Mouse (Mus musculus) liver, adult 2 months (tissue): ENCODE results near the gene Adamts8. TPM values are rescaled to one million over a fixed set of nuclear protein-coding genes. Genes with fewer than 3 reads are reported as not detected.
A peak's percentile ranks its signal among the peaks of the same experiment; 100 is the strongest.

Experiments used
- DNase-seq: peaks from one replicate; pipeline ENCODE4 v3.0.0-alpha.2; 2011; ENCODE audit warnings: low read depth, low spot score; ENCODE audit errors: extremely low read depth
- H3K27ac ChIP-seq: fragments of 200-500 bp; replicated peaks from 2 replicates; pipeline ENCODE4 v1.5.1; 2012; ENCODE audit warnings: low read depth, mild to moderate bottlenecking, control low read depth, inconsistent platforms, low read length; ENCODE audit not compliant: insufficient read depth
- H3K27me3 ChIP-seq: fragments of 200-500 bp; 2 replicates; pipeline ENCODE4 v1.6.1; 2012; ENCODE audit warnings: mild to moderate bottlenecking, moderate library complexity, low read length, inconsistent platforms; ENCODE audit not compliant: control insufficient read depth, insufficient read depth
- H3K36me3 ChIP-seq: fragments of 200-500 bp; 2 replicates; pipeline ENCODE4 v1.6.1; 2012; ENCODE audit warnings: low read length, inconsistent platforms; ENCODE audit not compliant: control insufficient read depth, insufficient read depth
- H3K4me1 ChIP-seq: fragments of 200-500 bp; 2 replicates; pipeline ENCODE4 v1.6.1; 2011; ENCODE audit warnings: low read length; ENCODE audit not compliant: control insufficient read depth, insufficient read depth
- H3K4me3 ChIP-seq: fragments of 200-500 bp; 2 replicates; pipeline ENCODE4 v1.5.1; 2011; ENCODE audit warnings: low read depth, mild to moderate bottlenecking, control low read depth, low read length, moderate library complexity; ENCODE audit not compliant: insufficient read depth
- H3K79me2 ChIP-seq: fragments of 200-500 bp; 2 replicates; pipeline ENCODE4 v1.6.1; 2012; ENCODE audit warnings: inconsistent platforms, mild to moderate bottlenecking, low read length, moderate library complexity; ENCODE audit not compliant: control insufficient read depth, insufficient read depth
- H3K9ac ChIP-seq: fragments of 200-500 bp; 2 replicates; pipeline ENCODE4 v1.6.1; 2012; ENCODE audit warnings: low read depth, mild to moderate bottlenecking, control low read depth, inconsistent platforms, low read length
- CTCF ChIP-seq: fragments of 200-500 bp; IDR thresholded peaks from 2 replicates; pipeline ENCODE4 v1.5.1; 2011; ENCODE audit warnings: low read depth, low read length, control low read depth
- POLR2A ChIP-seq: fragments of 200-500 bp; IDR thresholded peaks from 2 replicates; pipeline ENCODE4 v1.6.1; 2011; ENCODE audit warnings: low read length, control low read depth; ENCODE audit not compliant: insufficient read depth; ENCODE audit errors: extremely low read depth
- WGBS: fragments of 180-500 bp; shearing (Covaris S2); methylation state at CpG from one replicate; pipeline ENCODE4 v1.1.7; 2018; 5-methylcytosine and 5-hydroxymethylcytosine counted together
- polyA plus RNA-seq: library from polyadenylated mRNA; depleted of rRNA; stranded (reverse); fragments of >200 nt; gene quantifications from 2 replicates; pipeline ENCODE4 v1.2.3, GENCODE M21; 2012
- total RNA-seq: library from RNA; depleted of rRNA; stranded (reverse); fragments of >200 nt; gene quantifications from 2 replicates; pipeline ENCODE4 v1.2.3, GENCODE M21; 2014

The Adamts8 gene
- total and polyA plus RNA-seq, 2 experiments, result not detected

GRCm38 (mm10) chr9:30928759-30929158, 13.6 kb upstream of the Adamts8 start:
- WGBS, result 90% methylated on average over 2 of the region's 2 CpGs

GRCm38 (mm10) chr9:30932346-30932745, 10.0 kb upstream of the Adamts8 start:
- no peaks in the 10 kb centered on the region for H3K79me2 ChIP-seq
- no peaks in the 10 kb centered on the region for H3K27me3 ChIP-seq
- H3K4me1 ChIP-seq, result no peaks in the 10 kb centered on the region
- no peak for TF ChIP-seq POLR2A
- TF ChIP-seq CTCF, result no peak
- no peak for DNase-seq
- no peak overlapping the region for H3K27ac ChIP-seq
- no peaks in the 10 kb centered on the region for H3K36me3 ChIP-seq
- WGBS, result 84% methylated on average over 4 of the region's 4 CpGs
- H3K9ac ChIP-seq, result no peak overlapping the region
- no peak overlapping the region for H3K4me3 ChIP-seq

More at GRCm38 (mm10) chr9:30928759-30929158, 13.6 kb upstream of the Adamts8 start:
- H3K27ac ChIP-seq, result no peak overlapping the region
- DNase-seq, result no peak
- no peaks in the 10 kb centered on the region for H3K36me3 ChIP-seq
- TF ChIP-seq CTCF (no peak), POLR2A (no peak)
- H3K4me3 ChIP-seq, result no peak overlapping the region
- H3K79me2 ChIP-seq, result no peaks in the 10 kb centered on the region
- H3K4me1 ChIP-seq, result no peaks in the 10 kb centered on the region
- H3K9ac ChIP-seq, result no peak overlapping the region
- H3K27me3 ChIP-seq, result no peaks in the 10 kb centered on the region

GRCm38 (mm10) chr9:30934827-30935226, 7.5 kb upstream of the Adamts8 start:
- Histone ChIP-seq H3K27me3 (no peaks in the 10 kb centered on the region), H3K4me3 (no peak overlapping the region), H3K4me1 (no peaks in the 10 kb centered on the region), H3K79me2 (no peaks in the 10 kb centered on the region), H3K36me3 (no peaks in the 10 kb centered on the region), H3K27ac (no peak overlapping the region), H3K9ac (no peak overlapping the region)
- 41% methylated on average over 6 of the region's 6 CpGs for WGBS
- no peak for DNase-seq
- TF ChIP-seq POLR2A (no peak), CTCF (no peak)

GRCm38 (mm10) chr9:30936674-30937438, 5.5 kb upstream of the Adamts8 start:
- WGBS, result 28% methylated on average over 9 of the region's 9 CpGs
- Histone ChIP-seq H3K4me1 (no peaks in the 10 kb centered on the region), H3K27ac (no peak overlapping the region), H3K79me2 (no peaks in the 10 kb centered on the region), H3K4me3 (no peak overlapping the region), H3K27me3 (no peaks in the 10 kb centered on the region), H3K36me3 (no peaks in the 10 kb centered on the region), H3K9ac (no peak overlapping the region)
- TF ChIP-seq POLR2A (no peak), CTCF (peak; percentile 69)
- peak; percentile 53 for DNase-seq

GRCm38 (mm10) chr9:30940328-30940727, 2.0 kb upstream of the Adamts8 start:
- peak; percentile 62 for DNase-seq
- Histone ChIP-seq H3K36me3 (no peaks in the 10 kb centered on the region), H3K4me1 (no peaks in the 10 kb centered on the region), H3K27me3 (peaks cover 7% of the 10 kb centered on the region), H3K9ac (no peak overlapping the region), H3K27ac (no peak overlapping the region), H3K79me2 (no peaks in the 10 kb centered on the region), H3K4me3 (no peak overlapping the region)
- 3% methylated on average over 6 of the region's 6 CpGs for WGBS
- peak; percentile 83 for TF ChIP-seq CTCF
- no peak for TF ChIP-seq POLR2A

GRCm38 (mm10) chr9:30943341-30943740, 979 bp downstream of the Adamts8 start:
- H3K36me3 ChIP-seq, result no peaks in the 10 kb centered on the region
- no peaks in the 10 kb centered on the region for H3K4me1 ChIP-seq
- peak overlapping the region; percentile 12; the same call in 1 of the 2 replicates for H3K4me3 ChIP-seq
- H3K27me3 ChIP-seq, result peaks cover 7% of the 10 kb centered on the region
- DNase-seq, result no peak
- 5% methylated on average over 14 of the region's 14 CpGs for WGBS
- TF ChIP-seq POLR2A (no peak), CTCF (no peak)
- H3K79me2 ChIP-seq, result no peaks in the 10 kb centered on the region
- no peak overlapping the region for H3K9ac ChIP-seq
- H3K27ac ChIP-seq, result no peak overlapping the region
